Mouse (Mus musculus): Measurements from ENCODE around the gene Iqsec1. TPM values are rescaled to one million over a fixed set of nuclear protein-coding genes. Genes with fewer than 3 reads are reported as not detected.

Iqsec1 gene
- polyA plus RNA-seq, 1 experiment = 41.7 TPM

GRCm38 (mm10) chr6:90709929-90710777 is 278.3 kb downstream of the Iqsec1 start:
- Histone ChIP-seq H3K4me1 (ENCODE audit: control insufficient read depth, insufficient read depth, low read length) (no peaks in the 10 kb centered on the region), H3K36me3 (ENCODE audit: control insufficient read depth, insufficient read depth, low read length, poor library complexity, severe bottlenecking) (no peaks in the 10 kb centered on the region), H3K27me3 (ENCODE audit: control insufficient read depth, insufficient read depth, low read length, poor library complexity, severe bottlenecking) (no peaks in the 10 kb centered on the region), H3K9me3 (replicated peaks; ENCODE audit: control insufficient read depth, insufficient read depth, low read length, poor library complexity, severe bottlenecking) (no peaks in the 10 kb centered on the region), H3K9ac (ENCODE audit: low read depth, poor library complexity, severe bottlenecking) (no peak overlapping the region), H3K4me3 (ENCODE audit: low read depth, low read length) (no peak overlapping the region), H3K27ac (ENCODE audit: insufficient read depth, low read length) (no peak overlapping the region)
- TF ChIP-seq POLR2A (IDR thresholded peaks at IDR 0.05; ENCODE audit: insufficient read depth, low read length) (no peak), CTCF (IDR thresholded peaks at IDR 0.05; ENCODE audit: low read depth, low read length) (no peak), EP300 (IDR thresholded peaks at IDR 0.05; ENCODE audit: insufficient read depth, low read depth, low read length) (no peak)

GRCm38 (mm10) chr6:90708061-90708618 is 280.3 kb downstream of the Iqsec1 start:
- TF ChIP-seq EP300 (IDR thresholded peaks at IDR 0.05; ENCODE audit: insufficient read depth, low read depth, low read length) (no peak), CTCF (IDR thresholded peaks at IDR 0.05; ENCODE audit: low read depth, low read length) (no peak), POLR2A (IDR thresholded peaks at IDR 0.05; ENCODE audit: insufficient read depth, low read length) (no peak)
- Histone ChIP-seq H3K9ac (ENCODE audit: low read depth, poor library complexity, severe bottlenecking) (no peak overlapping the region), H3K9me3 (replicated peaks; ENCODE audit: control insufficient read depth, insufficient read depth, low read length, poor library complexity, severe bottlenecking) (no peaks in the 10 kb centered on the region), H3K4me1 (ENCODE audit: control insufficient read depth, insufficient read depth, low read length) (no peaks in the 10 kb centered on the region), H3K27ac (ENCODE audit: insufficient read depth, low read length) (no peak overlapping the region), H3K36me3 (ENCODE audit: control insufficient read depth, insufficient read depth, low read length, poor library complexity, severe bottlenecking) (no peaks in the 10 kb centered on the region), H3K27me3 (ENCODE audit: control insufficient read depth, insufficient read depth, low read length, poor library complexity, severe bottlenecking) (no peaks in the 10 kb centered on the region), H3K4me3 (ENCODE audit: low read depth, low read length) (no peak overlapping the region)

GRCm38 (mm10) chr6:90707143-90707542 is 281.3 kb downstream of the Iqsec1 start:
- H3K9ac ChIP-seq (ENCODE audit: low read depth, poor library complexity, severe bottlenecking) = no peak overlapping the region
- no peak for TF ChIP-seq CTCF (IDR thresholded peaks at IDR 0.05; ENCODE audit: low read depth, low read length)
- no peak for TF ChIP-seq POLR2A (IDR thresholded peaks at IDR 0.05; ENCODE audit: insufficient read depth, low read length)
- no peak for TF ChIP-seq EP300 (IDR thresholded peaks at IDR 0.05; ENCODE audit: insufficient read depth, low read depth, low read length)
- H3K9me3 ChIP-seq (replicated peaks; ENCODE audit: control insufficient read depth, insufficient read depth, low read length, poor library complexity, severe bottlenecking) = no peaks in the 10 kb centered on the region
- no peaks in the 10 kb centered on the region for H3K36me3 ChIP-seq (ENCODE audit: control insufficient read depth, insufficient read depth, low read length, poor library complexity, severe bottlenecking)
- H3K4me1 ChIP-seq (ENCODE audit: control insufficient read depth, insufficient read depth, low read length) = no peaks in the 10 kb centered on the region
- H3K27me3 ChIP-seq (ENCODE audit: control insufficient read depth, insufficient read depth, low read length, poor library complexity, severe bottlenecking) = no peaks in the 10 kb centered on the region
- no peak overlapping the region for H3K27ac ChIP-seq (ENCODE audit: insufficient read depth, low read length)
- no peak overlapping the region for H3K4me3 ChIP-seq (ENCODE audit: low read depth, low read length)

GRCm38 (mm10) chr6:90706490-90706889 is 282.0 kb downstream of the Iqsec1 start:
- no peak overlapping the region for H3K4me3 ChIP-seq (ENCODE audit: low read depth, low read length)
- no peak overlapping the region for H3K27ac ChIP-seq (ENCODE audit: insufficient read depth, low read length)
- H3K27me3 ChIP-seq (ENCODE audit: control insufficient read depth, insufficient read depth, low read length, poor library complexity, severe bottlenecking) = no peaks in the 10 kb centered on the region
- TF ChIP-seq EP300 (IDR thresholded peaks at IDR 0.05; ENCODE audit: insufficient read depth, low read depth, low read length) = no peak
- no peak for TF ChIP-seq CTCF (IDR thresholded peaks at IDR 0.05; ENCODE audit: low read depth, low read length)
- no peak for TF ChIP-seq POLR2A (IDR thresholded peaks at IDR 0.05; ENCODE audit: insufficient read depth, low read length)
- no peak overlapping the region for H3K9ac ChIP-seq (ENCODE audit: low read depth, poor library complexity, severe bottlenecking)
- H3K4me1 ChIP-seq (ENCODE audit: control insufficient read depth, insufficient read depth, low read length) = no peaks in the 10 kb centered on the region
- H3K36me3 ChIP-seq (ENCODE audit: control insufficient read depth, insufficient read depth, low read length, poor library complexity, severe bottlenecking) = no peaks in the 10 kb centered on the region
- no peaks in the 10 kb centered on the region for H3K9me3 ChIP-seq (replicated peaks; ENCODE audit: control insufficient read depth, insufficient read depth, low read length, poor library complexity, severe bottlenecking)

DNA sequence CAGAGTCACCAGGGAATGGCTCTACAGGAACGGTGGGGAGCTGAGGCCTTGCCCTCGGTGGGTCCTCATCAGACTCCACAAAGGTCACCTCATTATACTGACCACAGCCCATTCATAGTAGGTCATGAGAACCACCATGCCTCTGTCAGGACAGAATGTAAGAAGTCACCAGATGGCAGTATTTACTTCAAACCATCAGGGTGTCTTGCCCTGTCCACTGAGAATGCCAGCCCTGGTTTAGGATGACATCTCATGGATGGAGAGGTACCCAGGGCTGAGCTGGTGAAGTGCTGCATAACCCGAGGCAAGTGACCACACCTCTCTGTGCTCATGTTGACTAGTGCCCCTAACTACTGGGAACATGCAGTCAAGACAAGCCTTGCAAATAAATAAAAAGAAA is 282.7 kb downstream of the Iqsec1 start:
- no peak overlapping the region for H3K4me3 ChIP-seq (ENCODE audit: low read depth, low read length)
- no peaks in the 10 kb centered on the region for H3K4me1 ChIP-seq (ENCODE audit: control insufficient read depth, insufficient read depth, low read length)
- no peak overlapping the region for H3K27ac ChIP-seq (ENCODE audit: insufficient read depth, low read length)
- no peak for TF ChIP-seq POLR2A (IDR thresholded peaks at IDR 0.05; ENCODE audit: insufficient read depth, low read length)
- no peak for TF ChIP-seq EP300 (IDR thresholded peaks at IDR 0.05; ENCODE audit: insufficient read depth, low read depth, low read length)
- no peak for TF ChIP-seq CTCF (IDR thresholded peaks at IDR 0.05; ENCODE audit: low read depth, low read length)
- H3K36me3 ChIP-seq (ENCODE audit: control insufficient read depth, insufficient read depth, low read length, poor library complexity, severe bottlenecking) = no peaks in the 10 kb centered on the region
- no peaks in the 10 kb centered on the region for H3K27me3 ChIP-seq (ENCODE audit: control insufficient read depth, insufficient read depth, low read length, poor library complexity, severe bottlenecking)
- no peak overlapping the region for H3K9ac ChIP-seq (ENCODE audit: low read depth, poor library complexity, severe bottlenecking)
- H3K9me3 ChIP-seq (replicated peaks; ENCODE audit: control insufficient read depth, insufficient read depth, low read length, poor library complexity, severe bottlenecking) = no peaks in the 10 kb centered on the region
